Mouse (Mus musculus): ENCODE measurements around the gene Tesc. TPM values are rescaled to one million over a fixed set of nuclear protein-coding genes. Genes with fewer than 3 reads are reported as not detected.
A peak's percentile ranks its signal among the peaks of the same experiment; 100 is the strongest.

Gene Tesc
- polyA plus RNA-seq, 1 experiment from 2014 or later = 29.4 TPM

DNA sequence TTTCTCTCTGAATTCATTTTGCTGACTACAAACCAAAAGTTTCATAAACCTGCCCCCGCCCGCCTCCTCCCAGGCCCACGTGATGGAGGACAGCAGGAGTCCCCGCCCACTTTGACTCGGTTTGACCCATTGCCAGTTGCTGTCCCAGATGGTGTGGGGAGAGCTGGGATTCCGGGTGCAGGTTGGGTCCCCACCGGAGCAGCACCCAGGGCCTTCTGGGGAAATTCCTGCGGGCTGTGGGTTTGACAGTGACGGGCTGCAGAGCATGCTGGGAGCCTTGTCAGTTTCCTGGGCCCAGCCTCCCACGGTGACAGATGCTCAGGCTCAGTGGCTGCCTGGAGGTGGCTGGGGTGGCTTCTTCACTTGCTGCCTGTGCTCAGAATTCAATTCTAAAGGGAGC lies 1.9 kb downstream of the Tesc start:
- peak overlapping the region; percentile 96 for H3K4me2 ChIP-seq (ENCODE audit: low read length)

DNA sequence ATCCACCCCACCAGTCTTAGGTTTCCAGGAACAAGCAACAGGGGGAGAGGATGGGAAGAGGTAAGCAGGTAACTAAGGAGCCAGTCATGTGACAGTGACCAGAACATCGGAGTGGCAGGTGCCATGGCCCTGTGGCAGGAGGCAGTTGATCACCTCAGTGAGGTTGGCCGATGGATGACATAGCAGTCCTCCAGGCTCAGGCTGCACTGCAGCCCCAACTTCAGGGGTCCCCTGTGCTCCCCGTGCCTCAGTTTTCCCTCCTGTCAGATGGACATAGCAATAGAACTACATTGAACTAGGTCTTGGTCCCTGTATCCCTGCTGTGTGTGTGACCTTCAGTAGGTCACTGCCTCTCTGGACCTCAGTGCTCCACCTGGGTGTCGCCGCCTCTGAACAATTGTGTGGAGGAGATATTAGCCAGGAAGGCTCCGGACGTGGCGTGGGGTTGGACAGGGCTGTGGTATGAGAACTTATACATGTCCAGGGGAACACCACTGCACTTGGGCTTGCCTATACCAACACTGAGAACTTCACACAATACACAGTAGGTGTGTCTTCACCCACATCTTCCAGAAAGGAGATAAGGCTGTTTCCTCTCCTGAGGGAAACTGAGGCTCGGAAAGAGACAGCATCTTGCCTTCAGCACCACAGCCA lies 2.6 kb downstream of the Tesc start:
- H3K27me3 ChIP-seq (ENCODE audit: insufficient read depth, low read length) = peaks cover 43% of the 10 kb centered on the region
- no peak overlapping the region for H3K4me3 ChIP-seq (replicated peaks; ENCODE audit: low read depth, low read length)

More for the DNA sequence above, 1.9 kb downstream of the Tesc start:
- H3K36me3 ChIP-seq (ENCODE audit: insufficient read depth, low read length) = no peaks in the 10 kb centered on the region
- WGBS = 4% methylated on average over 10 of the region's 10 CpGs
- peaks cover 19% of the 10 kb centered on the region; the same call in 1 of the 2 replicates for H3K4me1 ChIP-seq (replicated peaks; ENCODE audit: insufficient read depth, low read length)
- H3K27me3 ChIP-seq (ENCODE audit: insufficient read depth, low read length) = peaks cover 43% of the 10 kb centered on the region
- H3K4me3 ChIP-seq (replicated peaks; ENCODE audit: low read depth, low read length) = peak overlapping the region; percentile 55; the same call in 1 of the 2 replicates
- DNase-seq (ENCODE audit: low spot score) (no peak), ATAC-seq (replicated peaks; ENCODE audit: low FRiP score, low read depth) (no peak)
- H3K9ac ChIP-seq (ENCODE audit: low read depth, low read length) = no peak overlapping the region
- H3K27ac ChIP-seq = no peak overlapping the region
- no peaks in the 10 kb centered on the region for H3K9me3 ChIP-seq (replicated peaks; ENCODE audit: low read length)
- TF ChIP-seq CTCF (IDR thresholded peaks at IDR 0.05; ENCODE audit: low read depth) = no peak

DNA sequence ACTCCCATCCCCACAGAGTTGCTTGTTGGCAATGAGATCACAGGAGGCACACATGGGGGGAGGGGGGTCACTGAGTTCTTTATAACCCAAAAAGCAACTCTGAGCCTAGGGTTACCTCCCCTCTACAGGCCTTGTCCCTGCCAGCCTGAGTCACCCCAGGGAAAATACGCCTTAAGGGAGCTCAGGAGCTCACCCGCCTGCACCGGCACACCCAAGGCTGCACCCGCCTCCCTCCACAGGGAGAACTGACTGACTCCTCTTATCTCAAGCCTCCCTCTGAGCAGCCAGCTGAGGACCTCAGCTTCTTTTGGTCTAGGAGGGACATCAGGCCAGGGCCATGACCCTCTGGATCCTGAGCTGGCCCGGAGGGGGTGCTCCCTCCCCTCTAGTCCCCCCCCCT lies 3.5 kb downstream of the Tesc start:
- TF ChIP-seq CTCF (IDR thresholded peaks at IDR 0.05; ENCODE audit: low read depth) = no peak
- Histone ChIP-seq H3K36me3 (ENCODE audit: insufficient read depth, low read length) (no peaks in the 10 kb centered on the region), H3K9me3 (replicated peaks; ENCODE audit: low read length) (no peaks in the 10 kb centered on the region), H3K4me2 (ENCODE audit: low read length) (no peak overlapping the region), H3K4me3 (replicated peaks; ENCODE audit: low read depth, low read length) (no peak overlapping the region), H3K27me3 (ENCODE audit: insufficient read depth, low read length) (peaks cover 37% of the 10 kb centered on the region), H3K9ac (ENCODE audit: low read depth, low read length) (no peak overlapping the region), H3K27ac (no peak overlapping the region), H3K4me1 (replicated peaks; ENCODE audit: insufficient read depth, low read length) (peaks cover 19% of the 10 kb centered on the region; the same call in 1 of the 2 replicates)
- ATAC-seq (replicated peaks; ENCODE audit: low FRiP score, low read depth) = no peak
- 51% methylated on average over 5 of the region's 5 CpGs for WGBS
- DNase-seq (ENCODE audit: low spot score) = no peak

More for the DNA sequence above, 2.6 kb downstream of the Tesc start:
- DNase-seq (ENCODE audit: low spot score) = no peak
- Histone ChIP-seq H3K4me1 (replicated peaks; ENCODE audit: insufficient read depth, low read length) (peaks cover 19% of the 10 kb centered on the region; the same call in 1 of the 2 replicates), H3K9ac (ENCODE audit: low read depth, low read length) (no peak overlapping the region), H3K9me3 (replicated peaks; ENCODE audit: low read length) (no peaks in the 10 kb centered on the region), H3K27ac (no peak overlapping the region), H3K4me2 (ENCODE audit: low read length) (no peak overlapping the region), H3K36me3 (ENCODE audit: insufficient read depth, low read length) (no peaks in the 10 kb centered on the region)
- 92% methylated on average over 9 of the region's 9 CpGs for WGBS
- TF ChIP-seq CTCF (IDR thresholded peaks at IDR 0.05; ENCODE audit: low read depth) = no peak
- no peak for ATAC-seq (replicated peaks; ENCODE audit: low FRiP score, low read depth)

DNA sequence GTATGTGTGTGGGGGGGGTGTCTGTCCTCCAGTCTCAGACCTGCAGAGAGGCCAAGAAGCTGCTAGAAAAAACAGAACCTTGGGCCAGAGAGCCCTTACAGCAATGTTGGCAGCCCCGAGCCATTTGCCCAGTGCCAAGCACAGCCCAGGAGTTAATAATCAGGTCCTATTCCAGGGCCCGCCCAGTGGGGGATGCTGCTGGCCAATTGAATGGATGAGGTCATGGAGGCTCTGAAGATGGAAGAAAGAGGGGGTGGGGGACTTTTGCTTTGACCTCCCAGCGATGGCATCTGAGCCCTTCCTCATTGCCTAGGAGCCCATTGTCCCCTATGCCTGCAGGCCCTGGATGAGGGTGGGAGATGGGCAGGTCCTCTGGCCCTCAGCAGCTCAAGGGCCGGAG lies 4.0 kb downstream of the Tesc start:
- Histone ChIP-seq H3K9ac (ENCODE audit: low read depth, low read length) (no peak overlapping the region), H3K36me3 (ENCODE audit: insufficient read depth, low read length) (no peaks in the 10 kb centered on the region), H3K9me3 (replicated peaks; ENCODE audit: low read length) (no peaks in the 10 kb centered on the region), H3K4me3 (replicated peaks; ENCODE audit: low read depth, low read length) (no peak overlapping the region), H3K27me3 (ENCODE audit: insufficient read depth, low read length) (peaks cover 36% of the 10 kb centered on the region), H3K4me1 (replicated peaks; ENCODE audit: insufficient read depth, low read length) (peaks cover 19% of the 10 kb centered on the region; the same call in 1 of the 2 replicates), H3K27ac (no peak overlapping the region), H3K4me2 (ENCODE audit: low read length) (no peak overlapping the region)
- WGBS = 65% methylated on average over 4 of the region's 4 CpGs
- no peak for ATAC-seq (replicated peaks; ENCODE audit: low FRiP score, low read depth)
- DNase-seq (ENCODE audit: low spot score) = no peak
- no peak for TF ChIP-seq CTCF (IDR thresholded peaks at IDR 0.05; ENCODE audit: low read depth)

DNA sequence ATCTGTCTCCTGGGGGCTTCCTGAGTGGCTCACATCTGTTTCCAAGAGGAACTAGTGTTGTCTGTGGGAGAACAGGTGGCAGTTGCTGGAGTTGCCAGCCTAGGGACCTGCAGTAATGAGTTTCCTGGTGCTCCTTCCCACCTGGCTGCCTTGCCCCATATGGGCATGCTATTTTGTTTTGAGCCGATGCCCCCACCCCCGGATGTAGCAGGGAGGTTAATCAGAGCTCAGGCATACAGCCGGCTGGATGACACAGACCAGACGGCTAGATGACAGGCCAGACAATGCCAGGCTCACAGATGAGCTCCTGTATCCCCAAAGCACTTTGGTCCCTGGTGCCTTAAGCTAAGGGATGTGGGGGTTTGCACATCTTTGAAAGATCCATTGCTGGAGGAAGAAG lies 5.8 kb downstream of the Tesc start:
- Histone ChIP-seq H3K27ac (0 out of 2 replicates have a peak overlapping the region, but pooled peaks have one; percentile 13), H3K4me2 (ENCODE audit: low read length) (no peak overlapping the region), H3K4me3 (replicated peaks; ENCODE audit: low read depth, low read length) (no peak overlapping the region), H3K36me3 (ENCODE audit: insufficient read depth, low read length) (no peaks in the 10 kb centered on the region), H3K4me1 (replicated peaks; ENCODE audit: insufficient read depth, low read length) (peaks cover 14% of the 10 kb centered on the region; the same call in 1 of the 2 replicates), H3K27me3 (ENCODE audit: insufficient read depth, low read length) (peaks cover 19% of the 10 kb centered on the region), H3K9me3 (replicated peaks; ENCODE audit: low read length) (no peaks in the 10 kb centered on the region), H3K9ac (ENCODE audit: low read depth, low read length) (no peak overlapping the region)
- TF ChIP-seq CTCF (IDR thresholded peaks at IDR 0.05; ENCODE audit: low read depth) = no peak
- ATAC-seq (replicated peaks; ENCODE audit: low FRiP score, low read depth) (no peak), DNase-seq (ENCODE audit: low spot score) (no peak)
- WGBS = 37% methylated on average over 4 of the region's 4 CpGs

DNA sequence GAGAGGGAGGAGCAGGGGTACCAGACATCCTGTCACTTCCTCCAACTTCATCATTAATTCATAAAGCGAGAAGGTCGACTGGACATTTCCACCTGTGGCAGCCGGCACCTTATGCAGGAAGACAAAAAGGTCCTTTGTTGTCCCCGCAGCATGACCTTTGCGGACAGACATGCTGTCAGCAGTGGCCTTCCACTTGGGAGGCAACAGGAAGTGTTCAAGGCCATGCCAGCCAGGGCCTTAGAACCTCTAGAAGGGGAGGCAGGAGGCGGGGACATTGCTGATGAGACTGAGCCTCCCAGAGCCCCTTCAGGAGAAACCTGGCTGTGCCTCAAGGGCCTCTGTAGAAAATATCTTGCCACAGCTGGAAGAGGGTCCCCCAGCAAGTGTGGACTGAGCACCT lies 6.2 kb downstream of the Tesc start:
- DNase-seq (ENCODE audit: low spot score) = no peak
- Histone ChIP-seq H3K27ac (no peak overlapping the region), H3K4me3 (replicated peaks; ENCODE audit: low read depth, low read length) (no peak overlapping the region), H3K4me1 (replicated peaks; ENCODE audit: insufficient read depth, low read length) (0 out of 2 replicates have a peak, but pooled peaks cover 10% of the 10 kb centered on the region), H3K36me3 (ENCODE audit: insufficient read depth, low read length) (no peaks in the 10 kb centered on the region), H3K27me3 (ENCODE audit: insufficient read depth, low read length) (peaks cover 15% of the 10 kb centered on the region), H3K9me3 (replicated peaks; ENCODE audit: low read length) (no peaks in the 10 kb centered on the region), H3K9ac (ENCODE audit: low read depth, low read length) (no peak overlapping the region), H3K4me2 (ENCODE audit: low read length) (no peak overlapping the region)
- WGBS = 59% methylated on average over 6 of the region's 6 CpGs
- no peak for ATAC-seq (replicated peaks; ENCODE audit: low FRiP score, low read depth)
- TF ChIP-seq CTCF (IDR thresholded peaks at IDR 0.05; ENCODE audit: low read depth) = no peak
